12 mouse cellular contexts compared by ENCODE assay signal in genomic region chr1:74971353-74972050, GRCm38 (mm10). TPM values are rescaled to one million over a fixed set of nuclear protein-coding genes. Genes with fewer than 3 reads are reported as not detected.
DNase-seq lines count a peak whose midpoint lies in the region; ATAC-seq lines count a peak whose summit lies in the region.
"Had no signal": no experiment of that assay in that cellular context is flagged by ENCODE, and none has a peak within 500 bp of the region (broad histone marks: within the 10 kb centered on the region; RNA-seq: fewer than 3 reads in every experiment).

No protein-coding gene starts in this region.

- 40% methylated on average over 4 of the region's 4 CpGs for WGBS in kidney, embryonic 15.5 days
- WGBS in liver, embryonic 15.5 days (ENCODE audit: insufficient replicate concordance): 50% methylated on average over 4 of the region's 4 CpGs
- 53% methylated on average over 4 of the region's 4 CpGs for WGBS in stomach, embryonic 15.5 days
- WGBS in hindbrain, embryonic 11.5 days: 49% methylated on average over 4 of the region's 4 CpGs

- intact Hi-C loops in heart, postnatal 10 days (cut with DNase I): no loop called here

- H3K4me3 ChIP-seq in kidney, embryonic 15.5 days (replicated peaks): no peak overlapping the region
- no peak overlapping the region for H3K4me3 ChIP-seq in liver, embryonic 15.5 days (replicated peaks)
- H3K4me3 ChIP-seq in stomach, embryonic 15.5 days (replicated peaks): no peak overlapping the region
- no peak overlapping the region for H3K4me3 ChIP-seq in hindbrain, embryonic 11.5 days (ENCODE audit: low read depth, low read length)
- H3K4me3 ChIP-seq: forebrain, embryonic 13.5 days had no signal

- H3K27me3 ChIP-seq in kidney, embryonic 15.5 days: no peaks in the 10 kb centered on the region
- H3K27me3 ChIP-seq in liver, embryonic 15.5 days: no peaks in the 10 kb centered on the region
- H3K27me3 ChIP-seq in stomach, embryonic 15.5 days (replicated peaks): no peaks in the 10 kb centered on the region
- no peaks in the 10 kb centered on the region for H3K27me3 ChIP-seq in hindbrain, embryonic 11.5 days (ENCODE audit: control insufficient read depth, insufficient read depth, low read length)
- H3K27me3 ChIP-seq: forebrain, embryonic 13.5 days had no signal

- peak; percentile 86 for DNase-seq in induced T-regulatory cell, adult 2 months (ENCODE audit: low read depth)
- no peak for DNase-seq in frontal cortex, adult 2 months (ENCODE audit: extremely low spot score in 1 of 2, low spot score in 1 of 2)
- DNase-seq in hindbrain, embryonic 11.5 days (ENCODE audit: low spot score): no peak
- no peak for DNase-seq in heart, postnatal 10 days

- ATAC-seq in kidney, embryonic 15.5 days (replicated peaks; ENCODE audit: low FRiP score): peak; percentile 80
- ATAC-seq in liver, embryonic 15.5 days (ENCODE audit: insufficient read depth): peak; percentile 82
- ATAC-seq in stomach, embryonic 15.5 days (ENCODE audit: insufficient read depth, low FRiP score, low read depth): peak; percentile 83; the same call in 1 of the 2 replicates
- no peak for ATAC-seq in hindbrain, embryonic 11.5 days (ENCODE audit: low FRiP score)
- ATAC-seq: forebrain, embryonic 13.5 days had no signal

- H3K36me3 ChIP-seq in kidney, embryonic 15.5 days: no peaks in the 10 kb centered on the region
- no peaks in the 10 kb centered on the region for H3K36me3 ChIP-seq in liver, embryonic 15.5 days (replicated peaks)
- H3K36me3 ChIP-seq in stomach, embryonic 15.5 days: no peaks in the 10 kb centered on the region
- no peaks in the 10 kb centered on the region for H3K36me3 ChIP-seq in hindbrain, embryonic 11.5 days (ENCODE audit: control insufficient read depth, insufficient read depth, low read length)

- no peak overlapping the region for H3K9ac ChIP-seq in kidney, embryonic 15.5 days
- no peak overlapping the region for H3K9ac ChIP-seq in liver, embryonic 15.5 days
- H3K9ac ChIP-seq in stomach, embryonic 15.5 days: no peak overlapping the region
- H3K9ac ChIP-seq in hindbrain, embryonic 11.5 days (ENCODE audit: low read depth, low read length): no peak overlapping the region
- H3K9ac ChIP-seq: forebrain, embryonic 13.5 days had no signal

- no peaks in the 10 kb centered on the region for H3K9me3 ChIP-seq in kidney, embryonic 15.5 days (replicated peaks)
- H3K9me3 ChIP-seq in liver, embryonic 15.5 days (replicated peaks): no peaks in the 10 kb centered on the region
- no peaks in the 10 kb centered on the region for H3K9me3 ChIP-seq in stomach, embryonic 15.5 days
- no peaks in the 10 kb centered on the region for H3K9me3 ChIP-seq in hindbrain, embryonic 11.5 days (ENCODE audit: control insufficient read depth, low read length)
- H3K9me3 ChIP-seq: forebrain, embryonic 13.5 days had no signal

- H3K4me1 ChIP-seq in kidney, embryonic 15.5 days: peaks cover 10% of the 10 kb centered on the region; the same call in 1 of the 2 replicates
- no peaks in the 10 kb centered on the region; the same call in 1 of the 2 replicates for H3K4me1 ChIP-seq in liver, embryonic 15.5 days (replicated peaks)
- H3K4me1 ChIP-seq in stomach, embryonic 15.5 days: 0 out of 2 replicates have a peak, but pooled peaks cover 12% of the 10 kb centered on the region
- no peaks in the 10 kb centered on the region for H3K4me1 ChIP-seq in hindbrain, embryonic 11.5 days (replicated peaks; ENCODE audit: control insufficient read depth, insufficient read depth, low read length)
- H3K4me1 ChIP-seq: forebrain, embryonic 13.5 days had no signal

- peak overlapping the region; percentile 56; the same call in 1 of the 2 replicates for H3K27ac ChIP-seq in kidney, embryonic 15.5 days
- H3K27ac ChIP-seq in liver, embryonic 15.5 days (replicated peaks): peak overlapping the region; percentile 24; the same call in 1 of the 2 replicates
- H3K27ac ChIP-seq in stomach, embryonic 15.5 days: no peak overlapping the region; the same call in 1 of the 2 replicates
- H3K27ac ChIP-seq in hindbrain, embryonic 11.5 days (ENCODE audit: low read depth, low read length): no peak overlapping the region
- H3K27ac ChIP-seq: forebrain, embryonic 13.5 days had no signal

- H3K4me2 ChIP-seq in kidney, embryonic 15.5 days: no peak overlapping the region
- H3K4me2 ChIP-seq in liver, embryonic 15.5 days: no peak overlapping the region
- no peak overlapping the region for H3K4me2 ChIP-seq in stomach, embryonic 15.5 days
- no peak overlapping the region for H3K4me2 ChIP-seq in hindbrain, embryonic 11.5 days (replicated peaks; ENCODE audit: low read depth, low read length)
- H3K4me2 ChIP-seq: forebrain, embryonic 13.5 days had no signal

RNA-seq across cellular contexts. Expression of gene Ihh, which starts 20.0 kb away (rescaled TPM):
- polyA plus RNA-seq in kidney, embryonic 15.5 days (2015; fragmentation: Nextera tagmentation; extraction: Ambion mirVana): 2.2 and 2.9 TPM in 2 replicates
- 2.4 and 3.1 TPM in 2 replicates for polyA plus RNA-seq in liver, embryonic 15.5 days (2015; fragmentation: Nextera tagmentation; extraction: Ambion mirVana)
- polyA plus RNA-seq in stomach, embryonic 15.5 days (2015; fragmentation: Nextera tagmentation; extraction: Ambion mirVana): 24.3 and 31.0 TPM in 2 replicates
- polyA plus RNA-seq in frontal cortex, adult 2 months (2012; rRNA removed): 0.24 and 0.32 TPM in 2 replicates
- polyA plus RNA-seq in hindbrain, embryonic 11.5 days (2014; fragmentation: Nextera tagmentation; extraction: Ambion mirVana): 0.20 and 0.35 TPM in 2 replicates
- under 1 TPM in 1 of 2 experiments, not detected in 1; 0.14 TPM for total RNA-seq in heart, postnatal 10 days (2021)

RNA-seq across cellular contexts. Expression of gene Cfap65, which starts 36.1 kb away (rescaled TPM):
- polyA plus RNA-seq in kidney, embryonic 15.5 days (2015; fragmentation: Nextera tagmentation; extraction: Ambion mirVana): 0.03 TPM in 1 of 2 replicates, not detected in the other
- polyA plus RNA-seq in liver, embryonic 15.5 days (2015; fragmentation: Nextera tagmentation; extraction: Ambion mirVana): not detected in 2 replicates
- 0.06 TPM in 1 of 2 replicates, not detected in the other for polyA plus RNA-seq in stomach, embryonic 15.5 days (2015; fragmentation: Nextera tagmentation; extraction: Ambion mirVana)
- 7.0 and 7.3 TPM in 2 replicates for polyA plus RNA-seq in frontal cortex, adult 2 months (2012; rRNA removed)
- 1.2 TPM in 2 replicates for polyA plus RNA-seq in hindbrain, embryonic 11.5 days (2014; fragmentation: Nextera tagmentation; extraction: Ambion mirVana)
- total RNA-seq in heart, postnatal 10 days (2021): under 1 TPM in 1 of 2 experiments, not detected in 1; 0.05 TPM
- total RNA-seq: adrenal gland, adult 18-20 months; ES-E14; heart, postnatal 25 days had no signal
- polyA plus RNA-seq: limb, embryonic 14.5 days had no signal

Comparison
In these comparisons a context has a peak if more than half of its experiments do, and no peak if none do; other contexts are left out.
1. H3K27ac ChIP-seq: peak in kidney, embryonic 15.5 days (single experiment) and liver, embryonic 15.5 days (single experiment); none in stomach, embryonic 15.5 days (single experiment) and hindbrain, embryonic 11.5 days (single experiment).